In the genomic region with DNA sequence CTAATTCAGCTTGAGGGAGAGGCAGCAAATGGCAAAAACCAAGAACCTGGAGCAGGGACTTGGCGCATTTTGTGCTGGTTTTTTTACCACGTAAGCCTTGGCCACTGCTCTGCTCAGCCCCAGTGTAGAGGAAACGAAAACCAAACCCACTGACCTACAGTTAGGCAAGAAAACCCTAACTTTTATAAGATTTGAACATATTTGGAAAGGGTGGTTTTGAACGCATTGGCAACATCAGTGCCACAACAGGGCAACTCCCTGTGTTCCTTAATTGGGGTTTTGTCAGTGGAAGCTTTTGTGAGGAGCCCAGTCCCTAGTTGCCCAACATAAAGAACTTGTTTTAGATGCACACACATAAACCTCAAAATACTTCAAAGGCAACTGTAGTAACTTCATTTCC, we compare ENCODE assay signal across 17 mouse cellular contexts.
"Had no signal": no experiment of that assay in that cellular context is flagged by ENCODE, and none has a peak within 500 bp of the region (broad histone marks: within the 10 kb centered on the region; RNA-seq: fewer than 3 reads in every experiment).

No protein-coding gene starts in this region.

- ATAC-seq: hindbrain, postnatal 0 days; intestine, embryonic 16.5 days; liver, embryonic 12.5 days had no signal

- DNase-seq: gastrocnemius, adult 2 months; gastrocnemius, postnatal 10 days; gastrocnemius, postnatal 25 days; heart, adult 11 months; heart, adult 2 months; heart, postnatal 14 days; heart, postnatal 36 days; kidney, adult 11 months; kidney, adult 2 months; kidney, adult 9 months; kidney, postnatal 14 days; kidney, postnatal 36 days; layer of hippocampus, postnatal 36 days; left cerebral cortex, postnatal 4 days had no signal
